Mouse (Mus musculus): ENCODE data around the gene Scyl1.
A peak's percentile ranks its signal among the peaks of the same experiment; 100 is the strongest.
"Not testable (repeated sequence)": the region's sequence is repeated elsewhere in the genome, so short reads cannot be mapped to it uniquely, and the experiment has no call there.

The Scyl1 gene

GRCm38 (mm10) chr19:5770925-5771860 is at the start of gene Scyl1:
Scyl1 (minus strand) TSS chr19:5771419.
- DNase-seq (ENCODE audit: low spot score) = peak; percentile 93

DNA sequence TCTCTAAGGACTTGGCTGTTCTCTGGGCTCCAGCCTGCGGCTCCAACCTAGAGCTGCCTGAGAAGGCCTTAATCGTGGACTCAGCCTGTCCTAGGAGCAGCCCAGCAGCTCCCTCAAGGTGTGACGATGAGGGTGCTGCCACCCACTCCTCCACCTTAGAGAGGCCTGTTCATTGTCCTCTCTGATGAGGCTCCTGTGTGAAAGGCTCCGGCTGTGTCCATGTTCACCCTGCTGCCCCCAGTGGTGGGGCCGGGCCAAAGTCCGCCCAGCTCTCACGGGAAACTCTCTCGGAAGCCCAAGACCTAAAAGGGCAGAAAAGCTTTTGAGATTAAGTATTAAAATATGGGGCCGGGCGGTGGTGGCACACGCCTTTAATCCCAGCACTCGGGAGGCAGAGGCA is 48.3 kb upstream of the Scyl1 start:
- peak; percentile 65 for DNase-seq (ENCODE audit: low spot score)

- no peak for DNase-seq (ENCODE audit: low spot score)
Measured at GRCm38 (mm10) chr19:5818590-5818977, 47.4 kb upstream of the Scyl1 start.

DNA sequence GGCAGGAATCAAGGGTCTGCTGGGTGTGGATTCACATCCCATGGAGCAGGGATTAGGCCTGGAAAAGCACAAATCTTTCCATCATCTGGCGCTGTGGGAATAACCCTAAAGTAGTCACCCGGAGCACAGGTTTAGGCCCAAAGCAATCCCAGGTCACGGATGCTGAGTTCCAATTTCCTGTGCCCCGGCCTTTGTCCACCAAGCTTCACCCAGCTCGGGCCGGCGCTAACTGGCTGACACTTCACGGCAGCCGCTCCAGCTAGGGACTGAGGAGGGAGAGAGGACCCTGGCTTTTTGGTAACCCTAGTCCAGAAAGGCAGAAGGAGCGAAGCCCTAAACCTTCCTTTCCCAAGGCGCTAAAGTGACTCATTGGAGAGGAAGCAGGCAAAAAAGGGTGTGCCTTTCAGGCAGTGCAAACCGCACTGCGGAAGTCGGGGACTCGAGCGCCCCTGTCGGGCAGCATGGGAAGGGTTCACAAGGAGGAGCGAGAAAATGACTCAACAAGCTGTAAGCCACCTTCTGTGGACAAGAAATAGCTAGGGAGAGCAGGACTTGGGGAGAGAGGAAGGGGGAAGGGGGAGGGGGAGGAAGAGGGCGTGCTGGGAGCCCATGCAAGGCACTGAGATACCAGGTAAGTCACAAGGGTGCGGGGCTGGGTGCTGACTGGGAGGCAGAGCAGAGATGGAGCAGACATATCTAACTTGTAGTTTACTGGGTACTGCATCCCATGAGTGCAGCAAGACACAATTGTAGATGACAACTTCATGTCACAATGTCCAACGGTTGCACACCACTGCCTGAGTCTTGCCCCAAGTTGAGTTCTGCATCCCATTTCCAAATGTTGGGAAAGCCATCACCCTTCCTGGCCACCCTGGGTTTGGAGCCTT is 46.7 kb upstream of the Scyl1 start:
- peak; percentile 86 for DNase-seq (ENCODE audit: low spot score)

- no peak for DNase-seq (ENCODE audit: low spot score)
Measured at GRCm38 (mm10) chr19:5815928-5816327, 44.7 kb upstream of the Scyl1 start.

DNA sequence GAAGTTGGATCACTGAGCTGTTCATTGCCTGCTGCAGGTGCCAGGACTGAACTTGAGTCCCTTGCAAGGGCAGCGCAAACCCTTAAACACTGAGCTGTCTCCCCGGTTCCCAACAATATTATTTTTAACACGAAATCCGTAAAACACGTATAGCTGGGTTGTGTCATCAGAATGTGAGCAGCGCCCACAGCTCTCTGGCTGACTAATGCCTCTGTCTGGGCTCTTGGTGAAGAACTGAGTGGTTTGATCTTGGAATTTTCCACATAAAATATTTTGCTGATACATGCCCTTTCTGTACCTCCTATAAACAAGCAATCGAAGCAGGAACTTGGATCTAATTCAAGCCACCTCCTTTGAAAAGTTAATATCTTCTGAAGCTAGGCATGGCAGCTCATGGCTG is 43.8 kb upstream of the Scyl1 start:
- no peak for DNase-seq (ENCODE audit: low spot score)

DNA sequence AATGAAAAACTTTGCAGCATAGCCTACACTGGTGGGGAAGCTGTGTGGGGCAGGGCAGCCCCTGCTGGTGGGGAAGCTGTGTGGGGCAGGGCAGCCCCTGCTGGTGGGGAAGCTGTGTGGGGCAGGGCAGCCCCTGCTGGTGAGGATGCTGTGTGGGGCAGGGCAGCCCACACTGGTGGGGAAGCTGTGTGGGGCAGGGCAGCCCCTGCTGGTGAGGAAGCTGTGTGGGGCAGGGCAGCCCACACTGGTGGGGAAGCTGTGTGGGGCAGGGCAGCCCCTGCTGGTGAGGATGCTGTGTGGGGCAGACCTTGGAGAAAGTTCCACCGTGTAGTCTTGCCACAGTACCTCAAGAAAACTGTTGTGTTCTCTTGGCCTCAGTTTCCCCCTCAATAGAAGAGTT is 42.8 kb upstream of the Scyl1 start:
- DNase-seq (ENCODE audit: low spot score) = not testable (repeated sequence)

- DNase-seq (ENCODE audit: low spot score) = no peak
Measured at GRCm38 (mm10) chr19:5813567-5813966, 42.3 kb upstream of the Scyl1 start.

- DNase-seq (ENCODE audit: low spot score) = peak; percentile 86
Measured at GRCm38 (mm10) chr19:5811771-5812504, 40.7 kb upstream of the Scyl1 start.

- no peak for DNase-seq (ENCODE audit: low spot score)
Measured at GRCm38 (mm10) chr19:5810840-5811563, 39.8 kb upstream of the Scyl1 start.

- DNase-seq (ENCODE audit: low spot score) = no peak
Measured at GRCm38 (mm10) chr19:5810103-5810839, 39.1 kb upstream of the Scyl1 start.

DNA sequence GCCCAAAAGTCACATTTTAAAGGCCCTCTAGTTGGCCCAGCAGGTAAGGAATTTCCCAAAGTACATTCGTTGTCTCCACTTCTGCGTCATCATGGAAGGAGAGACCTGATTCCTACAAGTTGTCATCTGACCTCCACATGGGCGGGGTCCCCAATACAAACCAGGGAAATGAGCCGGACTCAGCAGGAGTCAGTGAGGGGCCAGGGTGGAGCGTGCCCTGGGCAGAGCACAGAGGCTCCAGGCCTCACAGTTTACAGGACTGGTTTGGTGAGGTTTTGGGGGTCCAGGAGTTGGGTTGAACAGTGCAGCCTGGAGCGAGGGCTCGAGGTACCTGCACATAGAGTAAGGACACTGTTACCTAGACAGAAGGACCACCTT is 38.5 kb upstream of the Scyl1 start:
- no peak for DNase-seq (ENCODE audit: low spot score)

DNA sequence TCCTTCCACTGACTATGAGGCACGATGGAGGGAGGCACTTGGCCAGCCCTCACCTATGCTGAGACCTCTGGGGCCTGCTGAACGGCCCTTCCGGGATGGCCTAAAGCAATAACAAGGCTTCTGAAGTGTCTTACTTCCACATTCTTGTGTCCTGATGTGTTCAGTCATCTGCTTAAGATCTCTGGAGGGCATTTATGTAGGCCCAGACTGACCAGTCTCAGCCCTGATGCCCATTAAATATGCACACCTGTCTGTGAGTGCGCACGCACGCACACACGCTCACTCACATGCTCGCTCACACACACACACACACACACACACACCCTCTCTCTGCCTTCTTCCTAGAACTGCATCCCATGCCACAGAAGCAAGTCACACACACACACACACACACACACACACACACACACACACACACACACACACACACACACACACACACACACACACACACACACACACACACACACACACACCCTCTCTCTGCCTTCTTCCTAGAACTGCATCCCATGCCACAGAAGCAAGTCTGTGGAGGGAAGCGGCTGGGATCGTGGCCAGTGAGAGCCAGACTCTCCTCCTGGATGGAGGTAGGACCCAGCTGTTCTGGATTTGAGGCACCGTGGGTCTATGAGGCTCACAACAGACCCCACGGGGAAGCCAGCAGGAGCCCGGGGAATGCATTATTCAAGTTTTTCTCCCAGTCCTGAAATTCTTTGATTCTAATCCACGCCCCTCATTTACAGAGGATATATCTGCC is 37.9 kb upstream of the Scyl1 start:
- no peak for DNase-seq (ENCODE audit: low spot score)

DNA sequence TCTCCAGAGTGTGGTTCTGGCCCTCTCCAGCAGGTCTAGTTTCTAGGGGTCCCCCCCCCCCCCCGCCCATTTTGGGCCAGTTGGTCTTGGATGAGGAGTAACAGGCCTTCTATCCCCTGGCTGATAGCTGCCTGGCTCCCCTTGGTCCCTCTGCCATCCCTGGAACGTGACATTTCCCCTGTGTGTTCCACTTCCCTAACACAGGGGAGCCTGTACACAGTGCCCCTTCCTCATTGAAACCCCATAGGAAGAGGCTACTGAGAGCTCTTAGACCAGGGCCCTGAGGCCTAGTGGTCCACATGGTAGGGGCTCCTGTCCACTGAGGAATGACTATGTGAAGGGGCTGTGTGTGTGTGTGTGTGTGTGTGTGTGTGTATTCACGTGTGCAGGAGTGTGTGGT is 36.5 kb upstream of the Scyl1 start:
- no peak for DNase-seq (ENCODE audit: low spot score)

- DNase-seq (ENCODE audit: low spot score) = no peak
Measured at GRCm38 (mm10) chr19:5806809-5807205, 35.6 kb upstream of the Scyl1 start.

GRCm38 (mm10) chr19:5806051-5806808 is 35.0 kb upstream of the Scyl1 start:
- peak; percentile 72 for DNase-seq (ENCODE audit: low spot score)

- DNase-seq (ENCODE audit: low spot score) = no peak
Measured at GRCm38 (mm10) chr19:5804371-5804899, 33.2 kb upstream of the Scyl1 start.

GRCm38 (mm10) chr19:5803881-5804279 is 32.7 kb upstream of the Scyl1 start:
- DNase-seq (ENCODE audit: low spot score) = no peak

All from retina, embryonic 14.5 days (tissue).